Mouse (Mus musculus) hindbrain, embryonic 12.5 days (tissue): ENCODE measurements around the gene Ergic1. TPM values are rescaled to one million over a fixed set of nuclear protein-coding genes. Genes with fewer than 3 reads are reported as not detected.

Experiments
- ATAC-seq: fragments of 200-750 bp; cut with Nextera tagmentation; 2 replicates; pipeline ENCODE4 v1.8.0; 2017; ENCODE audit warnings: moderate TSS enrichment; ENCODE audit not compliant: low FRiP score
- H3K27ac ChIP-seq: fragments of 300-500 bp; sonication (generic); 2 replicates; pipeline ENCODE4 v1.5.1; 2016; ENCODE audit warnings: mild to moderate bottlenecking
- H3K27me3 ChIP-seq: fragments of 300-500 bp; sonication (generic); 2 replicates; pipeline ENCODE4 v1.6.1; 2016; ENCODE audit warnings: mild to moderate bottlenecking
- H3K36me3 ChIP-seq: fragments of 300-500 bp; sonication (generic); 2 replicates; pipeline ENCODE4 v1.6.1; 2016; ENCODE audit warnings: mild to moderate bottlenecking
- H3K4me1 ChIP-seq: fragments of 300-500 bp; sonication (generic); 2 replicates; pipeline ENCODE4 v1.6.1; 2016
- H3K4me2 ChIP-seq: fragments of 300-500 bp; sonication (generic); replicated peaks from 2 replicates; pipeline ENCODE4 v1.6.1; 2016; ENCODE audit warnings: mild to moderate bottlenecking
- H3K4me3 ChIP-seq: fragments of 300-500 bp; sonication (generic); 2 replicates; pipeline ENCODE4 v1.5.1; 2016; ENCODE audit warnings: mild to moderate bottlenecking
- H3K9ac ChIP-seq: fragments of 300-500 bp; sonication (generic); 2 replicates; pipeline ENCODE4 v1.6.1; 2016; ENCODE audit warnings: mild to moderate bottlenecking, moderate library complexity
- H3K9me3 ChIP-seq: fragments of 300-500 bp; sonication (generic); replicated peaks from 2 replicates; pipeline ENCODE4 v1.6.1; 2016; ENCODE audit warnings: mild to moderate bottlenecking
- WGBS: fragments of 180-500 bp; shearing (Covaris S2); methylation state at CpG from one replicate; pipeline ENCODE4 v1.1.7; 2016; 5-methylcytosine and 5-hydroxymethylcytosine counted together
- polyA plus RNA-seq: library from polyadenylated mRNA; unstranded; fragments of >200 nt; fragmentation: Nextera tagmentation; extraction: Ambion mirVana; gene quantifications from 2 replicates; pipeline ENCODE4 v1.2.1, GENCODE M21; 2016

Ergic1 gene
- polyA plus RNA-seq, 1 experiment from 2014 or later, result 85.3 TPM

- 85% methylated on average over 7 of the region's 7 CpGs for WGBS
- no peak for ATAC-seq
Observed at GRCm38 (mm10) chr17:26611328-26611727, 50.0 kb downstream of the Ergic1 start.

GRCm38 (mm10) chr17:26611918-26612317, 50.6 kb downstream of the Ergic1 start:
- no peak overlapping the region for H3K4me3 ChIP-seq
- H3K4me1 ChIP-seq, result no peaks in the 10 kb centered on the region
- H3K4me2 ChIP-seq, result no peak overlapping the region
- no peaks in the 10 kb centered on the region for H3K9me3 ChIP-seq
- 91% methylated on average over 4 of the region's 4 CpGs for WGBS
- ATAC-seq, result no peak
- no peak overlapping the region for H3K9ac ChIP-seq
- H3K27me3 ChIP-seq, result no peaks in the 10 kb centered on the region
- H3K36me3 ChIP-seq, result peaks cover 62% of the 10 kb centered on the region
- H3K27ac ChIP-seq, result no peak overlapping the region

More at GRCm38 (mm10) chr17:26611328-26611727, 50.0 kb downstream of the Ergic1 start:
- Histone ChIP-seq H3K27me3 (no peaks in the 10 kb centered on the region), H3K27ac (no peak overlapping the region), H3K9ac (no peak overlapping the region), H3K4me2 (no peak overlapping the region), H3K4me3 (no peak overlapping the region), H3K36me3 (peaks cover 62% of the 10 kb centered on the region), H3K4me1 (no peaks in the 10 kb centered on the region), H3K9me3 (no peaks in the 10 kb centered on the region)

- Histone ChIP-seq H3K36me3 (peaks cover 63% of the 10 kb centered on the region), H3K27me3 (no peaks in the 10 kb centered on the region), H3K27ac (no peak overlapping the region), H3K4me3 (no peak overlapping the region), H3K9me3 (no peaks in the 10 kb centered on the region), H3K4me2 (no peak overlapping the region), H3K9ac (no peak overlapping the region), H3K4me1 (no peaks in the 10 kb centered on the region)
- ATAC-seq, result no peak
- 88% methylated on average over 6 of the region's 6 CpGs for WGBS
Observed at GRCm38 (mm10) chr17:26614286-26614685, 53.0 kb downstream of the Ergic1 start.

GRCm38 (mm10) chr17:26614708-26615486, 53.6 kb downstream of the Ergic1 start:
- Histone ChIP-seq H3K27me3 (no peaks in the 10 kb centered on the region), H3K27ac (no peak overlapping the region), H3K36me3 (peaks cover 63% of the 10 kb centered on the region), H3K9me3 (no peaks in the 10 kb centered on the region), H3K9ac (no peak overlapping the region), H3K4me3 (no peak overlapping the region), H3K4me2 (no peak overlapping the region), H3K4me1 (no peaks in the 10 kb centered on the region)
- ATAC-seq, result no peak
- 84% methylated on average over 9 of the region's 9 CpGs for WGBS

GRCm38 (mm10) chr17:26616696-26617095, 55.4 kb downstream of the Ergic1 start:
- H3K27me3 ChIP-seq, result no peaks in the 10 kb centered on the region
- H3K36me3 ChIP-seq, result peaks cover 64% of the 10 kb centered on the region
- no peaks in the 10 kb centered on the region for H3K4me1 ChIP-seq
- H3K4me2 ChIP-seq, result no peak overlapping the region
- no peak overlapping the region for H3K27ac ChIP-seq
- no peak overlapping the region for H3K4me3 ChIP-seq
- H3K9ac ChIP-seq, result no peak overlapping the region
- no peak for ATAC-seq
- no peaks in the 10 kb centered on the region for H3K9me3 ChIP-seq
- WGBS, result 90% methylated on average over 2 of the region's 2 CpGs

GRCm38 (mm10) chr17:26618498-26618897, 57.2 kb downstream of the Ergic1 start:
- H3K9me3 ChIP-seq, result no peaks in the 10 kb centered on the region
- H3K4me2 ChIP-seq, result no peak overlapping the region
- H3K27ac ChIP-seq, result no peak overlapping the region
- H3K9ac ChIP-seq, result no peak overlapping the region
- no peak for ATAC-seq
- 94% methylated on average over 5 of the region's 5 CpGs for WGBS
- no peaks in the 10 kb centered on the region for H3K27me3 ChIP-seq
- no peak overlapping the region for H3K4me3 ChIP-seq
- H3K36me3 ChIP-seq, result peaks cover 61% of the 10 kb centered on the region
- H3K4me1 ChIP-seq, result no peaks in the 10 kb centered on the region

- Histone ChIP-seq H3K4me2 (no peak overlapping the region), H3K9ac (no peak overlapping the region), H3K27me3 (no peaks in the 10 kb centered on the region), H3K36me3 (peaks cover 61% of the 10 kb centered on the region), H3K4me3 (no peak overlapping the region), H3K9me3 (no peaks in the 10 kb centered on the region), H3K27ac (no peak overlapping the region), H3K4me1 (no peaks in the 10 kb centered on the region)
- 88% methylated on average over 6 of the region's 6 CpGs for WGBS
- ATAC-seq, result no peak
Observed at GRCm38 (mm10) chr17:26619577-26619976, 58.3 kb downstream of the Ergic1 start.

- 91% methylated on average over 5 of the region's 6 CpGs for WGBS
- H3K4me2 ChIP-seq, result no peak overlapping the region
- no peaks in the 10 kb centered on the region for H3K9me3 ChIP-seq
- peaks cover 63% of the 10 kb centered on the region for H3K36me3 ChIP-seq
- no peak overlapping the region for H3K9ac ChIP-seq
- no peak for ATAC-seq
- no peaks in the 10 kb centered on the region for H3K4me1 ChIP-seq
- H3K27ac ChIP-seq, result no peak overlapping the region
- H3K4me3 ChIP-seq, result no peak overlapping the region
- no peaks in the 10 kb centered on the region for H3K27me3 ChIP-seq
Observed at GRCm38 (mm10) chr17:26620292-26620691, 59.0 kb downstream of the Ergic1 start.

GRCm38 (mm10) chr17:26620786-26621766, 59.8 kb downstream of the Ergic1 start:
- H3K36me3 ChIP-seq, result peaks cover 68% of the 10 kb centered on the region
- no peak overlapping the region for H3K27ac ChIP-seq
- no peaks in the 10 kb centered on the region for H3K27me3 ChIP-seq
- H3K9ac ChIP-seq, result no peak overlapping the region
- no peaks in the 10 kb centered on the region for H3K4me1 ChIP-seq
- no peak overlapping the region for H3K4me2 ChIP-seq
- 92% methylated on average over 17 of the region's 17 CpGs for WGBS
- no peak for ATAC-seq
- H3K9me3 ChIP-seq, result no peaks in the 10 kb centered on the region
- no peak overlapping the region for H3K4me3 ChIP-seq

- peaks cover 71% of the 10 kb centered on the region for H3K36me3 ChIP-seq
- no peak overlapping the region for H3K4me2 ChIP-seq
- H3K27ac ChIP-seq, result no peak overlapping the region
- no peaks in the 10 kb centered on the region for H3K4me1 ChIP-seq
- ATAC-seq, result no peak
- no peaks in the 10 kb centered on the region for H3K9me3 ChIP-seq
- H3K27me3 ChIP-seq, result no peaks in the 10 kb centered on the region
- 92% methylated on average over 5 of the region's 5 CpGs for WGBS
- H3K9ac ChIP-seq, result no peak overlapping the region
- no peak overlapping the region for H3K4me3 ChIP-seq
Observed at GRCm38 (mm10) chr17:26621912-26622311, 60.6 kb downstream of the Ergic1 start.

GRCm38 (mm10) chr17:26623991-26624390, 62.7 kb downstream of the Ergic1 start:
- peaks cover 74% of the 10 kb centered on the region for H3K36me3 ChIP-seq
- no peaks in the 10 kb centered on the region for H3K27me3 ChIP-seq
- H3K9ac ChIP-seq, result no peak overlapping the region
- 84% methylated on average over 6 of the region's 6 CpGs for WGBS
- H3K4me2 ChIP-seq, result no peak overlapping the region
- H3K27ac ChIP-seq, result no peak overlapping the region
- ATAC-seq, result no peak
- no peaks in the 10 kb centered on the region for H3K9me3 ChIP-seq
- H3K4me1 ChIP-seq, result no peaks in the 10 kb centered on the region
- no peak overlapping the region for H3K4me3 ChIP-seq

- no peaks in the 10 kb centered on the region for H3K27me3 ChIP-seq
- no peaks in the 10 kb centered on the region for H3K4me1 ChIP-seq
- H3K27ac ChIP-seq, result no peak overlapping the region
- H3K9ac ChIP-seq, result no peak overlapping the region
- H3K4me2 ChIP-seq, result no peak overlapping the region
- no peaks in the 10 kb centered on the region for H3K9me3 ChIP-seq
- peaks cover 77% of the 10 kb centered on the region for H3K36me3 ChIP-seq
- no peak overlapping the region for H3K4me3 ChIP-seq
- 91% methylated on average over 10 of the region's 10 CpGs for WGBS
- no peak for ATAC-seq
Observed at GRCm38 (mm10) chr17:26624999-26625398, 63.7 kb downstream of the Ergic1 start.
